Mouse (Mus musculus) v-Abl transformed pro-B cells (cell line): ENCODE measurements around the gene Kcnj9.

Experiments used
- in situ Hi-C, 2 experiments: fragments of 400-800 bp; cut with MboI; formaldehyde crosslinking; loops; one replicate each; pipeline ENCODE4 v1.15.1; 2025; ENCODE audit not compliant: unreplicated experiment in 2 of 2

Kcnj9 gene

DNA sequence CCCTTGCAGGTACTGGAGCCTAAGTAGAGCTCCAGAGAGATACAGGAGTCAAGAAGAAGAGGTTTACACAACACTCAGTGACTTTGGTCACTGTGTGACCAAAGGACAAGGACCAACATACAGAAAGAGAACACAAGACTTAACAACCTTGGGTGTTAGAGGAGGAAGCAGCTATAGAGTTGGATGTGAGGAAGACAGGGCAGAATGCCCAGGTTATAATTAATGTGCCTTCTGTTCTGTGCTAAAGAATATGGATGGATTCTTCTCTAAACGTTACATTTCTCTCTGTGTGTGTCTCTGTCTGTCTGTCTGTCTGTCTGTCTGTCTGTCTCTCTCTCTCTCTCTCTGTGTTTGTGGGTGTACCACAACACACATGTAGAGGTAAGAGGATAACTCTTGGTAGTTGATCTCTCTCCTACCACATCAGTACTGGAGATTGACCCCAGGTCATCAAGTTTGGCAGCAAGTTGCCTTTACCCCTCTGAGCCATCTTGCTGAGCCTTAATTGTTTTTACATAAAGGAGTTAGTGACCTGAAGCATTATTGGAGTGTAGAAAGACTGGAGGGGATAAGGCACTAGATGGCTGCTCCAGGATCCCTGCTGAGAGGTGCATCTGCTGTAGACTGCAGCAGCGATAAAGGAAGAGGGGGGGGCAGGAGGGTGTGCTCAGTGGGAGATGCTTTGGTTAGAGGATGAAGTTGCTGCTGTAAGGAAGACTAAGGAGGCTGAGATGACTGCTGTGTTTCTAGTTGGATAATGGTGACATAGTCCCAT is 8.5 kb upstream of the Kcnj9 start:
- in situ Hi-C loops: loop anchor here in 1 of 2 experiments (25.0 kb wide), 1 partner anchor 525 kb away; no protein-coding TSS in a partner anchor

DNA sequence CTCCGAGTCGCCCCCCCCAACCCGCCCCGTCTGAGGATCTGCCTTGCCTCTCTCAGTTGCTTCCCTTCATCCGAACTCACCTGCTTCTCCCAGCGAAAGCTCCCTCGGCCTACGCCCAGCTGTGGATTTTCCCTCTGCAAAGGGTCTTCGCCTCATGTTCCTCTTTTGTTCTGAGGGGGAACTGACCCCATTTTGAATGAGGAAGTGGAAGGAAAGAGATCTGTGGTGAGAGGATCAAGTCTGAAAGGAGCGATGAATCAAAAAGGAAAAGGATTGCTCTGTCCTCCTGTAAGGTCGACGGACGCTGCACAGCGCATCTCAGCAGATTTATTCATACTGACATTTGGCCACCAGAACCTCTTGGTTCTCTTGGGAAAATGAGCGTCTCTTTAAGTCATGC is 6.7 kb upstream of the Kcnj9 start:
- in situ Hi-C loops: loop anchor here in 1 of 2 experiments (25.0 kb wide), 1 partner anchor 524 kb away; no protein-coding TSS in a partner anchor

DNA sequence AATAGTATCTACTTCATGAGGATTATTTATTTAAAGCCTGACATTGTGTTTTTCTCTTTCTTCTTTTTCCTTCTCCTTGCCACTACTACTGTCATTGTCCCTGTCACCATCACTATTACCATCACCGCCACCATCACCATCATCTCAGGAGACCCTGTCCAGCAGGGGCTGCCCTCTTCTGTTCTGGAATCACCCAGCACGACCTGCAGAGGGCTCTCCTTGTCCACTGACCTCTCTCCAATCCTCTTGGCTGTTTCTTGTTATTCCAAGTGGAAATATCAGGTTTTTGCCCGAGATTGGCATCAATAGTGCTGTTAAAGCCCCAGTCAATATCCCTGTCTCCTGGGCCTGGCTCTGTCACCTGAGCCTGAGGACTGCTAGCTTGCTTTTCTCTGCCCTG is 4.4 kb upstream of the Kcnj9 start:
- in situ Hi-C loops: loop anchor here in 1 of 2 experiments (25.0 kb wide), 1 partner anchor 521 kb away; no protein-coding TSS in a partner anchor

DNA sequence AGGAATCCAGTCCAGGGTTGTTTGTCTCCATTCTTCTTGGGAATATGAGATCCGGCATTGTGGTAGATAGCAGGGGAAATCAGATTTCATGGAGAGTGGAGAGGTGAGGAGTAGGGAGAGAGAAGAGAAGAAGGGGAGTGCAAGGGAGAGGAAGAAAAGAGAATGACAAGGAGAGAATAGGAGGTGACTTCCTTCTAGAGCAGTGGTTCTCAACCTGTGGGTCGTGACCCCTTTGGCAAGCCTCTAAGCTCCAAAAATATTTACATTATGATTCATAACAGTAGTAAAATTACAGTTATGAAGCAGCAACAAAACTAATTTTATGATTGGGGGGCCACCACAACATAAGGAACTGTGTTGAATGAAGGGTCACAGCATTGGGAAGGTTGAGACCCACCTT is 3.8 kb upstream of the Kcnj9 start:
- in situ Hi-C loops: loop anchor here in 1 of 2 experiments (25.0 kb wide), 1 partner anchor 521 kb away; no protein-coding TSS in a partner anchor

DNA sequence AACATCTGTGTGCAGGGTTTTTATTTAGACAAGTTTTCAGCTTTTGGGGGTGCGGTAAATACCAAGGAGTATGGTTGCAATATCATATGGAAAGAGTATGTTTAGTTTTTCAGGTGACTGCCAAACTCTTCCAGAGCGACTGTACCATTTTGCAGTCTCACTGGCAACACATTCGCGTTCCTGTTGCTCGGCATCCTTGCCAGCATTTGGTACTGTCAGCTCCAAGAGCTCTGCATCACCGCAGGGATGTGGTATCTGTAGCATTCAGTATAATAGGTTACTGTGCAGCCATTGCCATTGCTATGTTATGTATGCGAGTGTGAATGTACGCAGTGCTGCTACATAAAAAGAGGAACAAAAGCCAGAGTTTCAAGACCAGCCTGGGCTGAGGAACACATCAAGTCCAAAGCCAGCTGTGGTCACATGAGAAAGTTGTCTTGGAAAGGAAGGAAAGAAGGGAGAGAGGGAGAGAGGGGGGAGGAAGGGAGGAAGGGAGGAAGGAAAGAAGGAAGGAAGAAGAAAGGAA is 2.4 kb upstream of the Kcnj9 start:
- in situ Hi-C loops: loop anchor here in 1 of 2 experiments (25.0 kb wide), 1 partner anchor 519 kb away; no protein-coding TSS in a partner anchor

DNA sequence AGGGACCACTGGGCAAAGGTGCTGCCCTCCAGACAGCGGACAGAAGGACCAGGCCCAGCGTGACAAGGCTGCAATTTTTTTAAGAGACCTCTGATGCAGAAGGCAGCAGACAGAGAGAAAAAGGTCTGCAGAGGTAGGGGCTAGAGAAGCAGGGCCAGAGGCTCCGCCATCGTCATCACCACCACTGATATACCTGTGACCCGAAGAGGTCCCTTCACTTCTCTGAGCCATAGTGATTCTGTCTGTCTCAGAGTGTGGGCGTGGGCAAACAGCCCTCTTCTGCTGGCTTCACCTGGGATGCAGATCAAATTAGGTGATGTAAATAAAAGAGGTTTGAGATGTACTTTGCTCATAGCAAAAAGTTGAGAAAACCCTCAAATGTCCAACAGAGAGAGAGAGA is 498 bp upstream of the Kcnj9 start:
- in situ Hi-C loops: loop anchor here in 1 of 2 experiments (25.0 kb wide), 1 partner anchor 517 kb away; no protein-coding TSS in a partner anchor

DNA sequence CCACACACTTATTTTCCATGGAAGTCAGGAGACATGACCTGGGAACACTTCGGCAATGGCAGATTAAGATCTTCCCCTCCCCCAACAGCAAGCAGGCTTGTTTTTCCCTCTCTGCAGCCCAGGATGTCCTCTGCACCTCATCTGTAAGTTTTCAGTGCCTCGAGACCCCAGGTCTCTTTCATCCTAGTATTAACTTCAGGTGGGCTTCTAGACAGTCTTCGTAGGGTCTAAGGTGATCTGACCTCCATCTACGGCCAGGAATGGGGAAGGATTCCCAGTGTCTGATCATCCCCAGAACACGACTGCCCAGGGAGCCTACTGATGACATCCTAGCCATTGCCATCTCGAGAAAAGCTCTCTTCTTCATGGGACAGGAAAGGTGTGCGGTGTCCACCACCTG is 657 bp downstream of the Kcnj9 start:
- in situ Hi-C loops: loop anchor here in 1 of 2 experiments (25.0 kb wide), 1 partner anchor 516 kb away; no protein-coding TSS in a partner anchor

DNA sequence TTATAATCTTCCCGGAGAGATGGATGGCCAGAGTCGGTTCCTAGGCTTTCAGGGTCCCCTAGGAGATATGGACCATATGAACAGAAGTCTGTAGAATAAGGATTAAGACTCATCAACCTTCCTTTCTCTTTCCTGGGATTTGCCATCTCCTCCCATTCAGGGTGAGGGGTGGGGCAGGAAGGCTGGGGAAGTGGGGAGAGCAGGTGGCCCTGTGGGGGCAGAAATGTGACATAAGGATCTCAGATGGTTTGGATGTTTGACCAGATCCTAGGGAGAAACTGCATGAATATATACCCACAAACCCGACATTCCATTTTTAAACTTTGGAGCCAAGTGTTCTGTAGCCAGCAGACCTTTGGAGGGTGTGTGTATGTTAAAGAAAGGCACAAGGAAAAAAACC is 1.1 kb downstream of the Kcnj9 start:
- in situ Hi-C loops: loop anchor here in 1 of 2 experiments (25.0 kb wide), 1 partner anchor 516 kb away; no protein-coding TSS in a partner anchor

DNA sequence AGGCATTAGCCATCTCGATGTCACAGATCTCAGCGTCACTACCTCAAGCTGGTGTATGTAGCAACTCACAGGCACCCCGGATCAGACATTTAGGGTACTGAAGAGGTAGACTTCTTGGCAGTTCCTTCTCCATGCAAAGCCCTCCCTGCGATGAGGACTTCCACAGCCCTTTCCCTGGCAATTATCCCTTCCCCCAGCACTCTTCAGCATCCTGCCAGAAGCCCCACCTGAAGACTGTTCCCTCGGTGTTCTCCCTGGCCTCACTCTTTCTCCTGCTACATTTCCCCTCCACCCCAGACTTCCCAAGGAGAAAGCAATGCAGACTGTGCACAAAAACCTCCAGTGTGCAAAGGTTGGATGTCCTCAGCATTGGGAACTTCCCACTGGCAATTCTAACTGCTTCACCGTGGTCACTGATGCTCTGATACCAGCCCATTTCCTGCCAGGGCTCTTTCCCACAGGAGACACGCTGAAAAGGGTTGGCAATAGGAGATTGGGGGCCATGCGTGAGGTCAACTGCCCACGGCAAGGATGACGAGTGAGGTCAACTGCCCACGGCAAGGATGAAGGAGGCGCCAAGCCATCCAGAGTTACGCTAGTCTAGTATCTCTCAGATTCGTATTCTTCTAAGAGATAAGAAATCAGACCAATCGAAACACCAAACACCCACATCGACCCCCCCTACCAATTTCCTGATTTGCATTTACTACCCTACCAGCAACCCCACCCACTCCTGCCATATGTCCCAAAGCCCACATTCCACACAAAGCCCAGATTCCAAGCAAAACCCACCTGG is 1.7 kb downstream of the Kcnj9 start:
- in situ Hi-C loops: loop anchor here in 1 of 2 experiments (25.0 kb wide), 1 partner anchor 515 kb away; no protein-coding TSS in a partner anchor

DNA sequence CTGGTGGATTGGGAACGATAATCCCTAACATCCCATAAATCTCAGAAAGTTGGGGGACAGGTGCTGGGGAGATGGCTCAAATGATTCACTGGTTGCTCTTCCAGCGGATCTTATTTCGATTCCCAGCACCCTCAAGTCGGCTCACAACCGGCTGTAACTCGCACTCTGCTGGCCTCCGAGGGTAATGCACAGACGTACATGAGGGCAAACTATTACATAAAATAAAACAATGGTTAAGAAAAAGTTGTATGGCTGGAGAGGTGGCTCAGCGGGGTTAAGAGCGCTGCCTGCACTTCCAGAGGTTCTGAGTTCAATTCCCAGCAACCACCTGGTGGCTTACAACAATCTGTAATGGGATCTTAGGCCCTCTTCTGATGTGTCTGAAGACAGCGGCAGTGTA is 2.4 kb downstream of the Kcnj9 start:
- in situ Hi-C loops: loop anchor here in 1 of 2 experiments (25.0 kb wide), 1 partner anchor 514 kb away; no protein-coding TSS in a partner anchor

DNA sequence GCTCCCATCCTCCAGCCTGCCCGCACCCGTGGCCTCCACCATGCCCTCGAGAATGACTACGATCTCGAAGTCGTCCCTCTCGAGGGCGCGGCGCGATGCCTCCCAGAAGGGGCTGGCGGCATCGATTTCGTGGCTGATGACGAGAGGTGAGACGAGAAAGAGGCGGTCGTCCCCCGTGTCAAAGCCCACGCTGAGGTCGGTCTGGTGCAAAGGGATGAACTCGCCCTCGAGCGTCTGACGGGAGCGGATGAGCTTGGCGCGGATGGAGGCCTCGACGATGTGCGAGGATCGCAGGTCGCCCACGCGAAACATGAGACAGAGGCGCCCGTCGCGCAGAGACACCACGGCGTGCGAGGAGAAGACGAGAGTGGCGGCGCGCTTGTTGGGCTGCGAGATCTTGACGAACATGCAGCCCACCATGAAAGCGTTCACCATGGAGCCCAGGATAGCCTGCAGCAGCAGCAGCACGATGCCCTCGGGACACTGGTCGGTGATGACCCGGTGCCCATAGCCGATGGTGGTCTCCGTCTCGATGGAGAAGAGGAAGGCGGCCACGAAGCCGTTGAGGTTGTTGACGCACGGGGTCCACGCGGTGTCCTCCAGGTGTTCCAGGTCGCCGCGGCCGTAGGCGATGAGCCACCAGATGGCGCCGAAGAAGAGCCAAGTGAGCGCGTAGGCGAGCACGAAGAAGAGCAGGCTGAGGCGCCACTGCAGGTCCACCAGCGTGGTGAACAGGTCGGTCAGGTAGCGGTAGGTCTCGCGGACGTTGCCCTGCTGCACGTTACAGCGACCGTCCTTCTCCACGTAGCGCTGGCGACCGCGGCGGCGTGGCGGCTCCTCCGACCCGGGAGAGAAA is 3.2 kb downstream of the Kcnj9 start:
- in situ Hi-C loops: loop anchor here in 1 of 2 experiments (25.0 kb wide), 1 partner anchor 514 kb away; no protein-coding TSS in a partner anchor

DNA sequence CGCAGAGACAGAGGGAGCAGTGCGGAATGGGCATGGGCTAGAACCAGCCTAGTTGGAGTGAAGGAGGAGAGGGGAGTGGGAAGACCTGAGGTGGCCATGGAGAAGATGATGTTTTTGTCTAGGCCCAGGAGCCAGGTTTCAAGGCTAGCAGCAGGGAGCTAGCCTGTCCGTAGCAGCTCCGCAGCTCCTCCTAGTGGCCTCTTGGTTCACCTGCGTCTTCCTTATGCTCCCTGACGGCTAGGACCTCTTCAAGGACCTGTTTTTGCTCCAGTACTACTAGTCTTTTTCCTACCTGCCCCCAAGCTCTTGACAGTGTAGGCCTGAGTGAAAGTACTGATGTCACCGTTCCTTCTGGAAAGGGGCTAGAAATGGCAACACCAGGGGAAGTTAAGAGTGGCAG is 4.4 kb downstream of the Kcnj9 start:
- in situ Hi-C loops: loop anchor here in 1 of 2 experiments (5.0 to 25.0 kb wide), 2 partner anchors 207 to 512 kb away; no protein-coding TSS in a partner anchor

DNA sequence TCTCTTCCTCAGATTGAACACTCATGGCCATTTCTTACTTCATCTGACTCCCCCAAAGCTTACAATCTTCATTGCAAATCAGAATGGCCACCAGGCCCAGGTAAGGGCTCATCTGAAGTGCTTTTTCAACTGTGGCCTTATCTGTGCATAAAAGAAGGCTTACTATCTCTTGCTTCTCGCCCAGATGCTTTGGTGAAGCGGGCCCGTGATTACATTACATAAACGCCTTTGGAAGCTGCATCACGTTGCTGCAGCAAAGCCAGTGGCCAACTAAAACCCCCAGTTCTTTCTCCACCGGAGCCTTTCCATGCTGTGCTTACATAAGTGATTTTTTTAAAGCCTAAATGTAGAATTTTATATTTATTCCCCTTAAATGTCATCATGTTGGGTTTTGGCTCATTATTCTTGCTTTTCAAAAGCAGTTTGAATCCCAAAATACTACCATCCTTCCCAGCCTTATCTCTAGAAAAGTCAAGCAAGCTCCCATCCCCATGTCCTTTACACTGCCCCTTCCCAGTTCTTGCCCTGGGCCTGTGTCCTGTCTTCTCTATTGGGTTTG is 5.2 kb downstream of the Kcnj9 start:
- in situ Hi-C loops: loop anchor here in 1 of 2 experiments (5.0 kb wide), 1 partner anchor 207 kb away; no protein-coding TSS in a partner anchor

DNA sequence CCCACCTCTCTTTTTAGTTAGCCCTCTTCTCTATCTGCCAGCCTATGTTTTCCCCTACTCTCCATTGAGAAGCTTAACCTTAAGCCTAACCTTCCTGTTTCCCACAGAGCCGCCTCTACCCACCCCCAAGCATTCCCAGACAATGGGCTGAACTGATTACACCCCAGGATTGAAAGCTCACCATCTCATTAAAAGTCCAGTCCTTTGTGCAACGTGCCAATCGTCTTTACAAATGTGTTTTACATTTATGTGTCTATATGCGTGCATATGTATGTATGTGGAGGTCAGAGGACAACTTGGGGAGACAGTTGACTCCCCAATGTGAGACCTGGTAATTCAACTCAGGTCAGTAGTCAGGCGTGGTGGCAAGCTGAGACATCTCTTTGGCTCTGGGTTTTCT is 5.8 kb downstream of the Kcnj9 start:
- in situ Hi-C loops: loop anchor here in 1 of 2 experiments (5.0 kb wide), 1 partner anchor 206 kb away; no protein-coding TSS in a partner anchor

DNA sequence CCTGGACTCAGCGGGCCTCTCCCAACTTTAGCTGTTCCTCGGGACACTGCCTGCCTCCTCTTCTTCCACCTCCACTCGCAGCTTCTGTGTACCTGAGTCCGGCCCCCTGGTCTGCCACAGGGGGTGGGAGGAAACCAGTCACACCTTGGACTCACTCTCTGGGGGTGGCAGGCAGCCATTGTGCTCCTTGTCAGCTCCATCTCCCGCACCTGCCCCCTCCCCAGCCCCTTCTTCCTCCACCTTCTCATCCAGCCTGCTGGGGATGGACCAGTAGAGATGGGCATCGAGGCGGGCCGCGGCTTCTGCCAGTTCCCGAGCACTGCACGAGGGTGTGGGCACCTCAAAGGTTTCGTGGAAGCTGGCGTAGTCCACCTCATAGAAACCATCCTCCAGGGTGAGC is 6.4 kb downstream of the Kcnj9 start:
- in situ Hi-C loops: loop anchor here in 1 of 2 experiments (5.0 kb wide), 1 partner anchor 205 kb away; no protein-coding TSS in a partner anchor

DNA sequence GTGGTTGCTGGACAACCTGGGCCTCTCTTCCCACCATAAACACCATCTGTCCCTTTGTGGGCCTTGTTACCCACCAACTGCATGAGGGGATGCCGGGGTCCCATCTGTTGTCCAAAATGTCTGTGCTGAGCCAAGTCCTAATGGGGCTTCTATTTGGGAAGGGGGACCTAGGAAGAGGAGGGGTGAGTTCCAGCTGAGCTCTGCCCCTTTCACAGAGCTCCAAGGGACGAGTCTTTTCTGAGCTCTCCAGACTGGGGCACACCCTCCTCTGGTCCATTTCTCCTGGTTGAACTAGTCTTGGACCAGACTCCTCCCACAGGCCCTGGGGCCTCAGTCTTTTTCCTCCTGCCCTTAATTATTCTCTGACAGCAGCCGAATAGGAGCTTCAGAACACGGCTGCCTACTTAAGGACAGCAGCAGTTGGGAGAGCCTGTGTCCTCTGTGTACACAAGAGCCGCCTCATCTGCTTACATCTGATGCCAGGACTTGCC is 9.2 kb downstream of the Kcnj9 start:
- in situ Hi-C loops: loop anchor here in 1 of 2 experiments (5.0 kb wide), 1 partner anchor 203 kb away; no protein-coding TSS in a partner anchor

DNA sequence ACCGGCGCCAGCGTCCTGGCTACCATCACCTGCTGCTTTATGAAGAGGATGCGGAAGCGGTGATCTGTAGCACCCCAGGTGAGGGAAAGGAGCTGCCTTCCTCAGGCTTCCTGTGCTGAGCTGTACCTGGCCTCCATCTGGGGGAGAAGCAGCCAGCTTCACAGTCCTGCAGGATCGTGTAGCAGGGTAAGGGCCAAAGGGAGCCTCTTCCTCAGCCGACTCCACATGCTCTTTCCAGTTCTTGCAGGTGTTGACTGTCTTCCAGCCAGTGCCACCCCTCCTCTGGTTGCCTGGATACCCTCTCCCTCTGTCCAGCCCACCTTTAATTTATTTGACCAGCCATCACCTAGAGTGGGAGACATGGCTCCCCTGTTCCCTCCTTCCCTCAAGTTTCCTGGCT is 9.8 kb downstream of the Kcnj9 start:
- in situ Hi-C loops: no loop called here

DNA sequence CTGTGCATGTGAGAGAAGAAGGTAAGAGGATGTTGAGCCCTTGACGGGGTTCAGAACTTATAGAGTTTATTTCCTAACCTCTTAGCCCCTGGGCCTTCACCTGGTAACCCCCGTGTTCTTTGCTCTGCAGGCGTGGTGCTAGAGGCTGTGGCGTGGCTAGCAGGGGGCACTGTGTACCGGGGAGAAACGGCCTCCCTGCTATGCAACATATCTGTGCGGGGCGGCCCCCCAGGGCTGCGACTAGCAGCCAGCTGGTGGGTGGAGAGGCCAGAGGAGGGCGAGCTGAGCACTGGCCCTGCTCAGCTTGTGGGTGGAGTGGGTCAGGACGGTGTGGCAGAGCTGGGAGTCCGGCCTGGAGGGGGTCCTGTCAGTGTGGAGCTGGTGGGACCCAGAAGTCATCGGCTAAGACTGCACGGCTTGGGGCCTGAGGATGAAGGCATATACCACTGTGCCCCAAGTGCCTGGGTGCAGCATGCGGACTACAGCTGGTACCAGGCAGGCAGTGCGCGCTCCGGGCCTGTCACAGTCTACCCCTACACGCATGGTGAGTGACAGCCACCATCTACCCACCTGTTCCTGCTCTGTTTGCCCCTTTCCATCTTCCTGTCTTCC is 10.6 kb downstream of the Kcnj9 start:
- in situ Hi-C loops: no loop called here
